Mouse (Mus musculus): ENCODE measurements around the gene Orc5. TPM values are rescaled to one million over a fixed set of nuclear protein-coding genes. Genes with fewer than 3 reads are reported as not detected.

The Orc5 gene
- polyA plus RNA-seq (2012; fragmentation: generic; extraction: Trizol): 10 to 100 TPM in 1 of 2 experiments, 1 to 10 TPM in 1; 2.3 to 13.1 TPM

DNA sequence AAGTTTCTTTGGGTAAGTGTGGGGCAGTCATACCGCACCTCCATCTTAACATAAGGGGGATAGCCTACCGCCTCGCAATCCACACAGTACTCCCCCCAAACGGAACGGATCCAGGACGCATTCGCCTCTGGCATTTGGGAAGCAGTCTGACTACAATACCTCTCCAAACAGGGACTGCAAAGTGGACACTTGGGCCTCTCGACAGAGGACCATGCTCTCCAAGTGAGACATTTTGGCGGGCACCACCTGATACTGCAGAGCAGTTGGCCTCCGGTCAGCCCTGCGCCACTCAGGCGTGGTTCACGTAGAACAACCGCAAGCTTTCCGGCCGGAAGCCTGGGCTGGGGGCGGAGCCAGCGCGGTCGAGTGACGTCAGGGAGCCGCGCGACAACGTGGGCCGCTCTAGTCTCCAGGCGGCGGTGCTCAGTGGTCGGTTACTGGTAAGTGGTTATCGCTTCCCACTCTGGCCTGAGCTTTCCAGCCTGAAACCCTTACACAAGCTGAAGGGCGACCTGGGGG, at the start of gene Orc5:
Gene Orc5, minus strand, starts transcription at position 397 of the 519 bp plus-strand sequence.

Other genes with a start within 250 kb of the Orc5 start
- not detected for gene Reln, start 205.7 kb downstream of the Orc5 start, polyA plus RNA-seq (2012; fragmentation: generic; extraction: Trizol)
- not detected for gene Lhfpl3, start 195.6 kb upstream of the Orc5 start, polyA plus RNA-seq (2012; fragmentation: generic; extraction: Trizol)